Mouse (Mus musculus) thymus, postnatal 4 days (tissue): ENCODE results near the gene Cntnap5c.
"Not testable (repeated sequence)": the region's sequence is repeated elsewhere in the genome, so short reads cannot be mapped to it uniquely, and the experiment has no call there.

Source experiments
- DNase-seq: peaks from one replicate; pipeline ENCODE4 v3.0.0; 2021

The Cntnap5c gene

DNA sequence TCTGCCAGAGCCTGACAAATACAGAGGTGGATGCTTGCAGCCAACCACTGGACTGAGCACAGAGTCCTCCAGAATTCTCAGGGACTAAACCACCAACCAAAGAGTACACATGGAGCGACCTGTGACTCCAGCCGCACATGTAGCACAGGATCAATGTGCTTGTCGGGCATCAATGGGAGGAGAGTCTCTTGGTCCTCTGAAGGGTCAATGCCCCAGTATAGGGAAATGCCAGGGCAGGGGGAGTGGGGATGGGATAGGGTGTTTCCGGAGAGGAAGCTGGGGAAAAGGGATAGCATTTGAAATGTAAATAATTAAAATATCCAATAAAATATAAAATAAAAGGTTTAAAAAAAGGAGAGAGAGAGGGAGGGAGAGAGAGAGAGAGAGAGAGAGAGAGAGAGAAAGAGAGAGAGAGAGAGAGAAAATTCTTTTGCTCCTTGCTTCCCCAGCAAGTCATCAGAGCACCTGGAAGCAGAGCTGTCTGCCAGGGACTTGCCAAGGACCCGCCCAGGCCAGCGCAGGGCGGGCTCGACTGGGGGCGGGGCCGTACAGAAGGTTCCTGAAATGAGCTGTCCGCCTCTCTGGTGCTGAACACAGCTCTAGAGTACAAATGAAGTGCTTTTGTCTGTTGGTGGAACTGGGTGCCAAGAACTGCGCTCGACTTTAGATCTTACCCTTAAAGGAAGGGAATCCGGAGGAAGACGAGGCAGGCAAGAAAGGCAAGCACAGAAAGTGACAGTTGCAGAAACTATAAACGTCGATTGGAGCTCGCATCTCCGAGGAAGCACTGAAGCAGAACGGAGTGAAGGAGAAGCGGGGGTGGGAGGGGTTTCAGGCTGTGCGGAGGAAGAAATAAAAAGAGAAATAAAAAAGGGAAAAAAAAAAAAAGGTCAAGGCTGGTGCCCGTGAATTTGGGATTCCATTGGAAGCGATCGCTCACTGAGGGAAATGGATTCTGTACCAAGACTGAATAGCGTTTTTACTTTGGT lies at the start of gene Cntnap5c:
Gene Cntnap5c (plus strand): TSS at position 949 of the 989 bp plus-strand sequence.
- peak; percentile 36 for DNase-seq

- DNase-seq: no peak
Measured at GRCm38 (mm10) chr17:57742119-57742518, 27.3 kb upstream of the Cntnap5c start, which contains the start of gene Gm21834. TSS of gene Gm21834 (minus strand) at chr17:57742219.

GRCm38 (mm10) chr17:57758033-57758432 lies 11.3 kb upstream of the Cntnap5c start:
- DNase-seq: no peak

- DNase-seq: no peak
Measured at GRCm38 (mm10) chr17:57767306-57767705, 2.1 kb upstream of the Cntnap5c start.

DNA sequence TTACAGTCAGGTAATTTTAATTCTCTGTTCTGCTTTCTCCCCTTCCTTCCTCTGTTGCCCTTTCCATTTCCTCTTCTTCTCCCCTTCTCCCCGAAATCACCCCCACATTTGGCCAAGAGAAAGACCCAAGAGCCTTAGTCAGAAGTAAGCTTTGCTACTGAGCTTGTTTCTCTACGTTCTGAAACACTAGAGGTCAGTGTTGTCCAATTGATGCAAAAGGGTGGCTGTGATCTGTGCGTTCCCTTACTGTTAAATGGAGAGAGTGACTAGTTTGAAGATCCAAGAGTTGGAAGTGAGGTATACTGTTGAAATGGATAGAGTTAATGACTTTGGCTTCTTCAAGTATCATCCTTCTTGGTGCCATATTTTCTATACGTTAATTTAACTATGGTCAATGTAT lies 1.5 kb downstream of the Cntnap5c start:
- DNase-seq: no peak

DNA sequence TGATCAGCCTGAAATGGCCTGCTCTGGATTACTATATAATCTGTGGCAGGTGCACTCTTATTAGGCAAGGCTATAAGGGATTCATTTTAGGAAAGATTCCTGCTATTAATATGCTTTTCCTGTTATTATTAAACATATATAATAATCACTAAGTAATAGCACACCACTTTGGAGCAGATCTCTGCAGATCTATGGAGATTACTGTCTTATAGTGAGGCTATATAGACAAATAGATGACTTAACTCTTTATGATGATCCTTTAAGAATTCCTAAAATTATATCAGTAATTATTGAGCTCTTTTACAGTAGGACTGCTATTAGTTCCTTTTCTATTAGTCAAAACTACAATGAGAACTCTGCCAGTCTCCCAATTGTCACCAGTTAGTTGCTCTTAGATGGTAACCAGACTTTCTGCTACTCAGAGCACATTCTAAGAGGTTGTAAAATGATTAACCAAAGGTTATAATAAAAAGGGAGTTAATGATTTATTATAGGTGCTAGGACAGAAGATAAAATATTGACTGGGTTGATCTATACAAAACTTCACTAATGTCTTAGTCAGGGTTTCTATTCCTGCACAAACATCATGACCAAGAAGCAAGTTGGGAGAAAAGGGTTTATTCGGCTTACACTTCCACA lies 18.9 kb downstream of the Cntnap5c start:
- no peak for DNase-seq

DNA sequence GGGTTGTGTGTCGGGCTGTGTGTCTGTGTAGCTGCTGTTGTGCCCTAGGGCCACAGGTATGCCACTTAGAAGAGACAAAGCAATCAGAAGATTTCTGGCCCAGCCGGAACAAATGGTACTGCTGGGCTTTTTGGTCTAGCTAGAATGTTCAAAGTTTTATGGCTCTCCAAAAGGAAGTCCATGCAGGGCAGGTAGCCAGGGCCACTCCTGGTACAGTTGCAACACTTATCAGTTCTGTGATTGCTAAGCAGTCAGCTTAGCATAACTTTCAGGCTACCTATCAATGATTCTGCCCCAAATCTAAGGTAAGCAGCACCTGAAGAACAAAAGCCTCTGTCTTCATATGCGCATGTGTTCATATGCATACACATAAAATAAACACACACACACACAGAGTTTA lies 26.0 kb downstream of the Cntnap5c start:
- DNase-seq: no peak

GRCm38 (mm10) chr17:57796668-57797311 lies 27.4 kb downstream of the Cntnap5c start:
- DNase-seq: no peak

DNA sequence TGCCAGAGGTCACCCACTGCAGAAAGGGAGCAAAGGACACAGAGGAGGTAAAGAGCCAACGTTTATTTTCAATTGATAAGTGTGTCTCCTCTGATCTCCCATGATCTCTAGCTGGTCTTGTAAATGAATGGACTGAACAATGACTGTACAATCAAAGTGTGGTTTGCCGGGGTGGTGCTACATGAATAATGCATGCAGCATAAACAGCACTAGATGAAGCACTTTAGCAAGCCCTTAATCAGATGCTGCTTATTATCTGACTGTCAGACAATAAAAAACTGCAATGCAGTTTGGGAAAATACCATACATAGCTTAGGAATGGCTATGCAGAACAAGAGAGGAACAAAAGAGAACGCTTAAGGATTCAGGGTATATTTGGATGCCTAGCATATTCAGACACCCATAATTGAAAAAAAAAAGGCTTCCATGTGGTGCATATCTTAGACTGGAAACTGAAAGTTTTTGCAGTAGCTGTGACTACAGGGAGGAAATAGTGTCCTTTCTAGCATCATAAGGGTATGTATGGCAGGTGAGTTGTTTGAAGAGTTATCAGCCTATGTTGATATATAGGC lies 30.1 kb downstream of the Cntnap5c start:
- DNase-seq: no peak

- DNase-seq: no peak
Measured at GRCm38 (mm10) chr17:57801180-57801579, 31.8 kb downstream of the Cntnap5c start.

DNA sequence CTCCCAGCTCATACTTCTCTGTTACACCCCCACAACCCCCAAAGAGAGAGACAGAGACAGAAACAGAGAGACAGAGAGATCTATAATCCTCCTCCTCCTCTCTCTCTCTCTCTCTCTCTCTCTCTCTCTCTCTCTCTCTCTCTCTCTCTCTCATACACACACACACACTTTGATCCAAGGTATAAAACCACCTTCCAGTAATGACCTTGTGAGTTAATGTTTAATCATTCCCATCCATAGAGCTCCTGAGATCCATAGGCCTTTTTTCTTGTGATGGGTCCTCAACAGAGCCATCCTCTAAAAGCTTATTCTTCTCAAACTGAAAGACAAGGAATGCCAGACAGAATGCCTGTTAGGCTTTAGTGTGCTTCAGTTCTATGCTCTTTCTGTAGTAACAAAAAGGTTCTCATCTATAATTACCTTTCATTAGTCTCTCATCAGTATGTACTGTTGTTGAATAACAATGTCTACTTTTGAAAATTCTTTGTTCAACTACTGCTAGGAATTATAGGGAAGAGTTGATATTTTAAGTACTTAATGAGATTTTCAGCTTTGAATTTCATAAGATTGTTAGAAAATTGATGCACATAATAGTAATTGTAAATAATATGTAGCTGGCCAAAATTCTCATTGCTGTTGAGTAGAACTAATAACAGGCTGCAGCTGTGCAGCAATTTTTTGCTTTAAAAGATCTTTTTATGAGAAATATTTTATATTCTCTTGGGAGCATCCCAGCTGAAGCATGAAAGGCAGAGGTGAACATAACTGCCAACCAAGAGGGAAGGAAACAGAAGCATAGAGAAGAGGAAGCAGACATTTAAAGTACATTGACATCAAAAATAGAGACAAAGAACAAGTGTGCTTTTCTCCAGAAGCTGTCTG lies 68.0 kb downstream of the Cntnap5c start:
- no peak for DNase-seq

DNA sequence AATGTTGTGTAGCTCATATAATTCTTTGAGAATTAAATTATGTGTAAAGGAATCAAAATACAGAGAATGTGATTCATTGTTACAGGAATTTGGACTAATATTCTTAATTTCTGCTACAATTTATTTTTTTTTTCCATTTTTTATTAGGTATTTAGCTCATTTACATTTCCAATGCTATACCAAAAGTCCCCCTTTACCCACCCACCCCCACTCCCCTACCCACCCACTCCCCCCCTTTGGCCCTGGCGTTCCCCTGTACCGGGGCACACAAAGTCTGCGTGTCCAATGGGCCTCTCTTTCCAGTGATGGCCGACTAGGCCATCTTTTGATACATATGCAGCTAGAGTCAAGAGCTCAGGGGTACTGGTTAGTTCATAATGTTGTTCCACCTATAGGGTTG lies 86.4 kb downstream of the Cntnap5c start:
- DNase-seq: not testable (repeated sequence)

DNA sequence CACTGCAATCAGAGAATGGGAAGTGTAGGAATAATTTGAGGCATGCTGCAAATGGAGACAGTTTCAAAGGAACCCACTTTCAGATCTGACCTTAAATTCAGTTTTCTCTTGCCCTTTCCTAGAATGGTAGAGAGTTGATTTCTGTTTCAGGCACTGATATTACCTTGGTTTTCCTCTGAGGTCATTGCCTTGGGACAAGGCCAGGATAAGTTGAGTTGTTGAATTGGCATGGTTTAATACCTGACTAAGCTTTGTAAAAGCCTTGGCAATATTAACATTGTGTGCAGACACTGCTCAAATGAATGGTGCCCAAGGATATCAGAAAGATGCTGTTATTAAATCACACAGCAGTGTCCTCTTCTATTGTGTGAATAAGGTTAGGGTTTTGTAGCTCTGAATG lies 96.6 kb downstream of the Cntnap5c start:
- no peak for DNase-seq

DNA sequence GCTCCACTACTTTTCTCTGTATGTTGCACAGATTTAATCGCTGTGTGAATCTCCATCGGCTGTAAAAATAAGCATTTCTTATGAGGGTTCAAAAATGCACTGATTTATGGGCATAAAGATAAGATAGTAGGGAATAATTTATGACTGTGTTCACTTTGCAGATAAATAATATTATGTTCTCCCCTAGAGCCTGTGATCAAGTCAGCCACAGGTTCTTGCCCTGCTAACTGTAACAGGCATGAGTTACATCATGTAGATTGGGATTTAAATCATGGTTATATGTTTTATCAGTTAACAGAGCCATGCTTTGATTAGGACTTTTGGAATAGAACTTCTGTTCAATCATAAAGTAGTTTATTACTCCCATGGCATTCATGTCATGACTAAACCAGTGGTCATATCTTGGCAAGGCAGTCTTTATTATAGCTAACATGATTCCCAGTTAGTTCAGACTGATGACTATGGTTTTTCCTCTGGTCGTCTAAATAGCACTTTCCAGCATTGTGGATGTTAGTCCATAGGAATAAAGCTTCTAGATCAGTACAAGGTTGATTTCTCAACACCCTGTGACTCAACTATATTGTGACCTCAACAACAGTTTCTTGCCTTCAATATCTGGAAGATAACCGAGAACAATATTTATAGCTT lies 118.5 kb downstream of the Cntnap5c start:
- DNase-seq: no peak

- no peak for DNase-seq
Measured at GRCm38 (mm10) chr17:57911770-57912293, 142.5 kb downstream of the Cntnap5c start.

- DNase-seq: no peak
Measured at GRCm38 (mm10) chr17:57984230-57984629, 214.9 kb downstream of the Cntnap5c start.

DNA sequence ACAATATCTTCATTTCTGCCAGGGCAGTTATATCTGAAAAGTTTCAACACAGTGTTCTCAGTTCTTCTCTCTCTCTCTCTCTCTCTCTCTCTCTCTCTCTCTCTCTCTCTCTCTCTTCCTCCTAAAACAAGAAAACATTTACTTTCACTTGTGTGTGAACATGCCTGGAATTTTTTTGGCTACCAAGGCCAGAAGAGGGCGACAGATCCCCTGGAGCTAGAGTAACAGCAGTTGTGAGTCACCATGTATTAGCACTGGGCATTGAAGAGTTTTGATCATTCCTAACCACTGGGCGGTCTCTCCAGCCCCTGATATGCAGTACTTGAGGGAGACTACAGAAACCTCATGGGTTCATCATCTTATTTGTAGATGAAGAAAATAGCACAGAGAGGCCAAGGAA lies 219.1 kb downstream of the Cntnap5c start:
- DNase-seq: no peak

DNA sequence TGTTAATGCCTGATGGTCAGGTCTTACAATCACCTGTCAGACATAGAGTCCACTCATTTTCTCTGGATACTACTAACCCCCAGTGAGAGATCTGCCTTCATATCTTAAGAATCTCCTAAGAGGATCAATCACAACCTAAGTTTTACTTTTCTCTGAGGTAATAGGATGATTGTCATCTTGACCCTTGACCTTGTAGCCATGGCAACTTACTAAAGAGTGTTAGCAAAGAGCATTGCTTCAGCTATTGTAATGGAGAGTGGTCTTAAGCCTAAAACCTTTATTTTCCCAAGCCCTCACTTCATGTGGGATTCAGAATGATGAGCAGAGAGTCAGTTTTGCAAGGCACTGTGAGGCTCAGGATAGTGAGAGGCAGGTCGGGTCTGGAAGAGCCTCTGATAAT lies 227.1 kb downstream of the Cntnap5c start:
- DNase-seq: no peak

DNA sequence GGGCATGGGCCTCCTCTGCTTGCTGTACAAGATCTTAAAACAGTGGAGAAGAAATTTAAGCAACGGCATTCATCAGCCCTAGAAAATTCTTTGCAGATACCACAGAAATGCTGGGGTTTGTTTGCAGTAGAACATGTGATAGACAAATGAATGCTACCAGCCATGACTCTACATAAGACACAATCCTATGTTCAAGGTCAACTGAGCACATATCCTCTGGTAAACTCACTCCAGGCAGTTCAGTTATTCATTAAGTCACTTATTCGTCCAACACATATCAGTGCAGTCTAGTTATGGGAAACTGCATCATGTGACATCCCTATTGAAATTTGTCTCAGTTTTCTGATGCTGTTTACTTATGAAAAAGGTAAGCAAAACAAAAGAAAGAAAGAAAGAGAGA lies 229.7 kb downstream of the Cntnap5c start:
- no peak for DNase-seq

DNA sequence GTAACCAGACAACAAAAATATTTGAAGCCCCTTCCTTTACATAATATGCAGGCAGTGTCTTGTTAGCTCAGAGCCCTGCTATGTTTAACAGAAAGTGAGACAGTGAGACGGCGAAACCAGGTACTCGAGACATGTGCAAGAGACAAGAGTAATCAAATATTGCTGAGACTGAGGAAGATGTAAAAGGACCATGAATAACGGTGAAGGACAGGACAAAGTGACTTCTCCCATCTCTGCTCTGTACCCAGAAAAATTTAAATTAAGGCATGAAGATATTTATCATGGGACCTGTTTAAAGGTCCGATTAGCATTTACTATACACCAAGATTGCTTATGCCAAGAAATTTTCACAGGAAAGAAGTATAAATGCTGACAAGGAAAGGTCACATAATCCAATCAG lies 233.5 kb downstream of the Cntnap5c start:
- DNase-seq: no peak

DNA sequence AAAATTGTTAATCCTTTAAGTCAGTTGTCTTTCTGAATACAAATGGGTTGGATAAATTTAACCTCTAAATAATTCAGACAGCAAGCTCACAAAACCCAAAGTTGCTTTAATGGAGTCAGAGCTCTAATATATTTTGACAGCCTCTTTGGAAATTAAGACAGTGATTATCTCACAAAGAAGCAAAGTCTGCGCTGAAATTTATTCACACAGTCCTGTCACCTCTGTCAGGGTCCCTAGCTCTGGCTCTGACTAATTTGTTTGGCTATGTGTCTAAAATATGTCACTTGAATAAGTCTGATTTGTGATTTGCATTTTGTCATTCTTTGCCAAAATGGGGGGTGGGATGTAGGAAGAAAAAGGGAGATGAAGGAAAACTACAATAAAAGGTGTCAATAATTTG lies 234.0 kb downstream of the Cntnap5c start:
- no peak for DNase-seq
